Mouse (Mus musculus) urinary bladder, postnatal 25 days (tissue): Measurements from ENCODE around the gene Ksr1.

ENCODE experiments used
- DNase-seq: peaks from one replicate; pipeline ENCODE4 v3.0.0; 2022; ENCODE audit warnings: low spot score

Ksr1 gene

GRCm38 (mm10) chr11:78980083-78980634 is 166.0 kb downstream of the Ksr1 start:
- DNase-seq: no peak

- DNase-seq: no peak
Observed at GRCm38 (mm10) chr11:78978176-78979019, 167.8 kb downstream of the Ksr1 start.

GRCm38 (mm10) chr11:78976731-78977510 is 169.3 kb downstream of the Ksr1 start:
- no peak for DNase-seq

GRCm38 (mm10) chr11:78973381-78974150 is 172.6 kb downstream of the Ksr1 start:
- peak; percentile 12 for DNase-seq

GRCm38 (mm10) chr11:78972811-78973351 is 173.3 kb downstream of the Ksr1 start:
- DNase-seq: no peak

GRCm38 (mm10) chr11:78972328-78972727 is 173.9 kb downstream of the Ksr1 start:
- DNase-seq: no peak

GRCm38 (mm10) chr11:78971746-78972145 is 174.5 kb downstream of the Ksr1 start:
- no peak for DNase-seq

- DNase-seq: no peak
Observed at GRCm38 (mm10) chr11:78971096-78971495, 175.1 kb downstream of the Ksr1 start.

GRCm38 (mm10) chr11:78968121-78968520 is 178.1 kb downstream of the Ksr1 start:
- DNase-seq: no peak

GRCm38 (mm10) chr11:78967371-78967770 is 178.8 kb downstream of the Ksr1 start:
- peak; percentile 40 for DNase-seq
